Mouse (Mus musculus) layer of hippocampus, adult 2 months (tissue): ENCODE measurements around the gene Ramac. TPM values are rescaled to one million over a fixed set of nuclear protein-coding genes. Genes with fewer than 3 reads are reported as not detected.
A peak's percentile ranks its signal among the peaks of the same experiment; 100 is the strongest.

Experiments used
- DNase-seq, 2 experiments: peaks; one replicate each; pipeline ENCODE4 v3.0.0; 2022; ENCODE audit warnings: low spot score in 2 of 2
- H3K27ac ChIP-seq: fragments of 200-600 bp; 2 replicates; pipeline ENCODE4 v1.8.1; 2022
- H3K4me3 ChIP-seq: fragments of 200-600 bp; 2 replicates; pipeline ENCODE4 v1.8.1; 2022; ENCODE audit warnings: mild to moderate bottlenecking
- CTCF ChIP-seq: fragments of 200-600 bp; conservative IDR thresholded peaks from 2 replicates; pipeline ENCODE4 v1.8.1; 2022; ENCODE audit warnings: antibody characterized with exemption, mild to moderate bottlenecking, moderate library complexity
- long read RNA-seq, 2 experiments: library from polyadenylated mRNA; stranded (forward); transcript quantifications; one replicate each; pipeline ENCODE4 v2.0.0; 2021; ENCODE audit warnings: borderline mapping rate in 2 of 2
- total RNA-seq, 2 experiments: library from RNA; stranded (reverse); gene quantifications; 2 replicates each; pipeline ENCODE4 v1.2.3; 2021

Gene Ramac
- 10 to 100 TPM; 73.9 to 76.4 TPM for total RNA-seq
- long read RNA-seq, experiment 1, transcript Ramac-201 (3 exons, 1,452 nt), result major isoform, 87 of 94 reads
- long read RNA-seq, experiment 1, partial matches to known transcripts, result 3 of 94 reads
- long read RNA-seq, experiment 1, other reads (novel, unspliced or antisense), result 4 of 94 reads
- long read RNA-seq, experiment 2, transcript Ramac-201 (3 exons, 1,452 nt), result major isoform, 124 of 131 reads
- long read RNA-seq, experiment 2, partial matches to known transcripts, result 7 of 131 reads
- long read RNA-seq, experiment 2, other reads (novel, unspliced or antisense), result 0 of 131 reads

DNA sequence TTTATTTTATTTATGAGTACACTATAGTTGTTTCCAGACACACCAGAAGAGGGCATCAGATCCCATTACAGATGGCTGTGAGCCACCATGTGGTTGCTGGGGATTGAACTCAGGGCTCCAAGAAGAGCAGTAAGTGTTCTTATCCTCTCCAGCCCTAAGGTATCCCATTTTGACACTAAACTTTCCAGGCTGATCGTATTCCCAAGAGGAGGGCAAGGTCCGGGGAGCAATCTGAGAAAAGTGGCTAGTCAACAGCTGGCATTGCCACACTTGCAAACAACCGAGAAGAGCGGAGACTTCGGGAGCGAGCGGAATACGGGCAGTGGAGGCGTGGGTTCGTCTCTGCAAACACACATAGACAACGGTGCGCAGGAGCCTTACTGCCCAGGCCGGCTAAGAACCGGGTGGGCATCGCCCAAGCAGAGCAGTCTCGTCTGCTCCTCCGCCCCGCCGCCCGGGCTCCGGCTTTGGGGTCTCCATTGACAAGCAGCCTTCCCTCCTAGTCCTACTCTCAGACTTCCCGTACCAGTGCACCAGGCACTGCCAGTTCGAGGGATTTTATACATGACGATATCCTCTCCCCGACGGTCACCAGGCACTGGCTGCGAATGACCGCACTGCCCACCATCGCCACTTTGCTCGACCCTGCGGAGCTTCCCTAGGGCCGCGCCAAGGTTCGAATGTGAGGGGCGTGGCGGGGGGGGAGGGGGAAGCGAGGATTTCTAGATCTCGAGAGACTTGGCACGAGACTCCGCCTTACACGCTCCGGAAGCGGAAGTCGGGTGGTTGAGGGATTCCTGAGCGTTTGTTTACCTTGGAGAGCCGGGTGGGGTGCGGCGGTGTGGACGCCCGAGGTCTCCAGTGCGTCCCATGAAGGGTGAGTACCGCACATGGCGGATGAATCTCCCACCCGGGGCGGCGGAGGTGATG is at the start of gene Ramac:
Gene Ramac, plus strand, starts transcription at position 746 of the 930 bp plus-strand sequence.
- peak; percentile 66 for TF ChIP-seq CTCF
- Histone ChIP-seq H3K27ac (peak within 1 kb of the TSS; percentile 89), H3K4me3 (peak within 1 kb of the TSS; percentile 99)
- DNase-seq, result peak; percentile 78 to 84

DNA sequence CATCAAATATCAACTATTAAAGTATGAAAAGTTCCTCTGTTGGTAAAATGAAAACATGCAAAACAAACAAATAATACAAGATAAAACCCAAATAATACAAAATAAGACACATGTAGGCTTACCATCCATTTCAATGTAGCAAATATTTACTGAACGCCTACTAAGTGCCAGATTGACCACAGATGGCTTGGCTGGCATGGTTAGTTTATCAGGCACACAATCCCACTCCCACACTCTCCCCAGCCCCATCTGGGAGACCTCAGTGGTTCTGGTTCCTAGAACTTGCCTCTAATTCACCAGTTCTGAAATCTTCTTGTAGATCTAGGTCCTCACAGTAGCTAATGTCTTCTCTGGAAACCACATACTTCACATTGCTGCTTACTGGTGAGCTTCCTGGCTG is 44.1 kb upstream of the Ramac start:
- H3K27ac ChIP-seq, result no peak overlapping the region
- TF ChIP-seq CTCF, result no peak
- DNase-seq, result peak; percentile 39 to 59
- no peak overlapping the region for H3K4me3 ChIP-seq

- no peak for TF ChIP-seq CTCF
- DNase-seq, result no peak
- H3K27ac ChIP-seq, result no peak overlapping the region
- no peak overlapping the region for H3K4me3 ChIP-seq
Observed at GRCm38 (mm10) chr7:81719216-81719661, 43.5 kb upstream of the Ramac start.

GRCm38 (mm10) chr7:81721271-81721670 is 41.5 kb upstream of the Ramac start:
- TF ChIP-seq CTCF, result no peak
- no peak overlapping the region for H3K27ac ChIP-seq
- H3K4me3 ChIP-seq, result no peak overlapping the region
- DNase-seq, result no peak

- H3K4me3 ChIP-seq, result no peak overlapping the region
- TF ChIP-seq CTCF, result no peak
- no peak for DNase-seq
- H3K27ac ChIP-seq, result no peak overlapping the region
Observed at GRCm38 (mm10) chr7:81723851-81724250, 38.9 kb upstream of the Ramac start.

DNA sequence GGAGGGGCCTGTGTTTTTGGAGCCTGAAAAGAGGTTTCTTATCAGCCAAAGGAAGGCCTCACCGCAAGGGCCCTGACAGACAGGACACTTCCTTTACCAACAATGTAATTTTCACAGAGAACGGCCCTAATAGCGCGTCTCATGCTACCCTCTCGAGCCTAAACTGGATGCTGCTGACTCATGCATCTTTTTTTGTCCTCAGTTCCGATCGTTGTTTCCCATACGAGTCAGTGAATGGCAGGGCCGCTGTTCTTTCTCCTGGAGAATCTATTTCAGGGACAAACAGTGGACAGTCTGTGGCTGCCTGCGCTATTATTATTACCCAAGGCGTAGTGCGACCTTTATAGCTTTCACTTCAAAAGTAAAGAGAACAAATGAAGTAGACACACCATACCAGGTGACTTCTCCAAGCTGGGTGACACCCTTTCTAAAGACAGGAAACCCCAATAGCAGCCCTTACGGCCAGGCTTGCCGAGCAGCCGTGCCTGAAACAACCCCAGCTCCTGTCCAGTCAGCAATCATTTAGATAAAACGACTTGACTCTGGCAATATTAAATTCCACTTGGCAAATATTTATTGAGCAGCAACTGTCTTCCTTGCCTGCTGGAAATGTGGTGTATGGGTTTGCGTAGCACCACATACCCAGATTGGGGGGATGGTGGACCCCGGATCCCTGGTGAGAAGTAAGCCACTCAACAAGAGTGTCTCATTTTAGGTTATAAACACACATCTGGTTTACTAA is 36.6 kb upstream of the Ramac start:
- Histone ChIP-seq H3K27ac (no peak overlapping the region), H3K4me3 (no peak overlapping the region)
- no peak for TF ChIP-seq CTCF
- no peak for DNase-seq

- DNase-seq, result no peak
- no peak overlapping the region for H3K27ac ChIP-seq
- no peak for TF ChIP-seq CTCF
- no peak overlapping the region for H3K4me3 ChIP-seq
Observed at GRCm38 (mm10) chr7:81726728-81727005, 36.1 kb upstream of the Ramac start.

DNA sequence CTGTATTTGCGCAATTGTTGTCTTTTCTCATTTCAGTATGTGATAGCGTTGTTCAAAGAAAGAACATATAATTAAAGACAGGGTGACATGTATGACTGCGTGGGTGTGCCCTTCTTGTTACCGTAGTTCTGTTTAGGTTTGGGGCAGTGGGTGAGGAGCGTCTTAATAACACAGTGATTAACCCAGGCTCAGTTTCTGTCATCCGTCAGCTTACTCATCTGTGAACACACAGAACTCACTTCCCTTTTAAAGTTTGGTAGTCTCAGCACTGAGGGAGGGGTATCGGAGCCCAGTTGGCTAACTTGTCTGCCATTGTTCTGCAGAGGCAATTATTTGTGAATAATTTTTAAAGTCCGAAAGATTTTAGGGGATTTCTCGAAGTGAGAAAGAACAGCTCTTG is 35.0 kb upstream of the Ramac start:
- no peak for TF ChIP-seq CTCF
- no peak overlapping the region for H3K27ac ChIP-seq
- no peak for DNase-seq
- H3K4me3 ChIP-seq, result no peak overlapping the region

- no peak for DNase-seq
- no peak overlapping the region for H3K27ac ChIP-seq
- no peak for TF ChIP-seq CTCF
- H3K4me3 ChIP-seq, result no peak overlapping the region
Observed at GRCm38 (mm10) chr7:81729787-81730186, 32.9 kb upstream of the Ramac start.

DNA sequence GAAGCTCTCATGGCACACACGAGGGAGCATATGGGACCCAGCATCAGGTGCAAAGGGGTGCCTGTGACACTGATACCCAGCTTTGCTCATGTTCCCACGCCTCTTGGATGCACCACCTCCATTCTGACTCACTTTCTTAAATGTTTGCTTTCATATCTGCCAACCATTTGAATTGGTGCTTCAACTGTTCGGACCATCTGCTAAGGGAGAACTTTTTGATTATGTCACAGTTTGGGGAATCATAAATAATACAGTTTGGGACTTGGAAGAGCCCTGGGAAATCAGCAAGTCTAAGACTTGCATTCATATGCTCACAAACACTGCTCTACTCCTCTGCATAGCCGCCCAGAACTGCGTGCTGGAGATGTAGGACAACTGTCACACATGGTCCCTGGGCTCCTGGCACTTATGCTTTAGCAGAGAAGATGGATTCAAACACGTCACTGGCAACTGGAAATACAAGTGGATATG is 31.5 kb upstream of the Ramac start:
- no peak overlapping the region for H3K27ac ChIP-seq
- no peak for TF ChIP-seq CTCF

GRCm38 (mm10) chr7:81732183-81733089 is 30.3 kb upstream of the Ramac start:
- TF ChIP-seq CTCF, result no peak
- Histone ChIP-seq H3K4me3 (no peak overlapping the region), H3K27ac (no peak overlapping the region)
- DNase-seq, result no peak

More for the DNA sequence above, 31.5 kb upstream of the Ramac start:
- DNase-seq, result peak; percentile 38 to 82
- H3K4me3 ChIP-seq, result no peak overlapping the region

GRCm38 (mm10) chr7:81735300-81736048 is 27.3 kb upstream of the Ramac start:
- no peak for TF ChIP-seq CTCF
- no peak for DNase-seq
- Histone ChIP-seq H3K27ac (no peak overlapping the region), H3K4me3 (no peak overlapping the region)
